Mouse (Mus musculus) embryonic facial prominence, embryonic 11.5 days (tissue): Measurements from ENCODE around the gene Parva. TPM values are rescaled to one million over a fixed set of nuclear protein-coding genes. Genes with fewer than 3 reads are reported as not detected.

Experiments used
- ATAC-seq: fragments of 200-750 bp; cut with Nextera tagmentation; replicated peaks from 2 replicates; pipeline ENCODE4 v1.8.0; 2017; ENCODE audit warnings: low read depth; ENCODE audit not compliant: insufficient number of reproducible peaks, low FRiP score, low TSS enrichment
- DNase-seq: peaks from one replicate; pipeline ENCODE4 v3.0.0-alpha.2; 2015; ENCODE audit warnings: low spot score
- H3K27ac ChIP-seq: fragments of 300-500 bp; sonication (generic); replicated peaks from 2 replicates; pipeline ENCODE4 v1.5.1; 2014; ENCODE audit warnings: mild to moderate bottlenecking, low read depth, low read length, control low read depth
- H3K27me3 ChIP-seq: fragments of 300-500 bp; sonication (generic); 2 replicates; pipeline ENCODE4 v1.6.1; 2014; ENCODE audit warnings: mild to moderate bottlenecking, low read length, moderate library complexity, mixed read lengths; ENCODE audit not compliant: control insufficient read depth, insufficient read depth
- H3K36me3 ChIP-seq: fragments of 300-500 bp; sonication (generic); replicated peaks from 2 replicates; pipeline ENCODE4 v1.6.1; 2014; ENCODE audit warnings: low read depth, mild to moderate bottlenecking, low read length, moderate library complexity, mixed read lengths; ENCODE audit not compliant: control insufficient read depth, insufficient read depth
- H3K4me1 ChIP-seq: fragments of 300-500 bp; sonication (generic); 2 replicates; pipeline ENCODE4 v1.6.1; 2014; ENCODE audit warnings: low read length, mixed read lengths; ENCODE audit not compliant: control insufficient read depth, insufficient read depth
- H3K4me2 ChIP-seq: fragments of 300-500 bp; sonication (generic); 2 replicates; pipeline ENCODE4 v1.6.1; 2014; ENCODE audit warnings: low read depth, mild to moderate bottlenecking, control low read depth, low read length, moderate library complexity
- H3K4me3 ChIP-seq: fragments of 300-500 bp; sonication (generic); 2 replicates; pipeline ENCODE4 v1.5.1; 2014; ENCODE audit warnings: low read depth, low read length, control low read depth
- H3K9ac ChIP-seq: fragments of 300-500 bp; sonication (generic); replicated peaks from 2 replicates; pipeline ENCODE4 v1.6.1; 2014; ENCODE audit warnings: mild to moderate bottlenecking, control low read depth, low read length
- H3K9me3 ChIP-seq: fragments of 300-500 bp; sonication (generic); replicated peaks from 2 replicates; pipeline ENCODE4 v1.6.1; 2016; ENCODE audit warnings: mild to moderate bottlenecking, low read length, inconsistent platforms, mixed read lengths; ENCODE audit not compliant: control insufficient read depth
- WGBS: fragments of 180-500 bp; shearing (Covaris S2); extraction: QIAGEN DNeasy Blood & Tissue Kit; methylation state at CpG from one replicate; pipeline ENCODE4 v1.1.7; 2014; 5-methylcytosine and 5-hydroxymethylcytosine counted together
- polyA plus RNA-seq: library from polyadenylated mRNA; unstranded; fragments of >200 nt; fragmentation: Nextera tagmentation; extraction: Ambion mirVana; gene quantifications from 2 replicates; pipeline ENCODE4 v1.2.1, GENCODE M21; 2014

Parva gene
- 72.6 and 77.2 TPM in 2 replicates for polyA plus RNA-seq

GRCm38 (mm10) chr7:112427357-112428157, at the start of gene Parva:
TSS of gene Parva (plus strand) at chr7:112427505.
- H3K36me3 ChIP-seq = no peaks in the 10 kb centered on the region
- peak within 1 kb of the TSS; percentile 75 for H3K4me3 ChIP-seq
- no peaks in the 10 kb centered on the region for H3K27me3 ChIP-seq
- peak within 1 kb of the TSS; percentile 95 for H3K9ac ChIP-seq
- peak within 1 kb of the TSS; percentile 69 for H3K4me2 ChIP-seq
- ATAC-seq (peak; percentile 89), DNase-seq (peak; percentile 82)
- WGBS = 1% methylated on average over 45 of the region's 49 CpGs
- H3K4me1 ChIP-seq = peaks cover 4% of the 10 kb centered on the region; the same call in 1 of the 2 replicates
- no peaks in the 10 kb centered on the region for H3K9me3 ChIP-seq
- peak within 1 kb of the TSS; percentile 92 for H3K27ac ChIP-seq

GRCm38 (mm10) chr7:112378056-112378455, 49.2 kb upstream of the Parva start:
- Histone ChIP-seq H3K27me3 (no peaks in the 10 kb centered on the region), H3K9me3 (no peaks in the 10 kb centered on the region), H3K4me1 (no peaks in the 10 kb centered on the region), H3K4me3 (no peak overlapping the region), H3K27ac (no peak overlapping the region), H3K36me3 (no peaks in the 10 kb centered on the region), H3K4me2 (no peak overlapping the region), H3K9ac (no peak overlapping the region)
- WGBS = 87% methylated on average over 5 of the region's 5 CpGs
- ATAC-seq (no peak), DNase-seq (no peak)

GRCm38 (mm10) chr7:112378476-112378875, 48.8 kb upstream of the Parva start:
- no peak overlapping the region for H3K27ac ChIP-seq
- no peak overlapping the region for H3K9ac ChIP-seq
- H3K4me1 ChIP-seq = no peaks in the 10 kb centered on the region
- no peak for DNase-seq
- no peaks in the 10 kb centered on the region for H3K9me3 ChIP-seq
- no peak for ATAC-seq
- no peaks in the 10 kb centered on the region for H3K36me3 ChIP-seq
- H3K4me3 ChIP-seq = no peak overlapping the region
- no peaks in the 10 kb centered on the region for H3K27me3 ChIP-seq
- no peak overlapping the region for H3K4me2 ChIP-seq
- 83% methylated on average over 5 of the region's 5 CpGs for WGBS

GRCm38 (mm10) chr7:112386521-112386920, 40.8 kb upstream of the Parva start:
- Histone ChIP-seq H3K36me3 (no peaks in the 10 kb centered on the region), H3K9me3 (no peaks in the 10 kb centered on the region), H3K4me2 (no peak overlapping the region), H3K4me1 (peaks cover 9% of the 10 kb centered on the region), H3K27ac (no peak overlapping the region), H3K4me3 (no peak overlapping the region), H3K9ac (no peak overlapping the region), H3K27me3 (no peaks in the 10 kb centered on the region)
- ATAC-seq = no peak
- DNase-seq = no peak
- 50% methylated on average over 5 of the region's 5 CpGs for WGBS

- H3K9me3 ChIP-seq = no peaks in the 10 kb centered on the region
- no peak for DNase-seq
- no peak overlapping the region for H3K4me2 ChIP-seq
- no peak overlapping the region for H3K4me3 ChIP-seq
- peaks cover 9% of the 10 kb centered on the region for H3K4me1 ChIP-seq
- H3K27me3 ChIP-seq = no peaks in the 10 kb centered on the region
- no peak for ATAC-seq
- H3K27ac ChIP-seq = no peak overlapping the region
- 77% methylated on average over 5 of the region's 5 CpGs for WGBS
- H3K9ac ChIP-seq = no peak overlapping the region
- H3K36me3 ChIP-seq = no peaks in the 10 kb centered on the region
Observed at GRCm38 (mm10) chr7:112387876-112388275, 39.4 kb upstream of the Parva start.

GRCm38 (mm10) chr7:112388363-112388875, 38.9 kb upstream of the Parva start:
- Histone ChIP-seq H3K9me3 (no peaks in the 10 kb centered on the region), H3K9ac (no peak overlapping the region), H3K4me2 (no peak overlapping the region), H3K27me3 (no peaks in the 10 kb centered on the region), H3K4me3 (no peak overlapping the region), H3K36me3 (no peaks in the 10 kb centered on the region), H3K4me1 (peaks cover 9% of the 10 kb centered on the region), H3K27ac (no peak overlapping the region)
- 80% methylated on average over 5 of the region's 5 CpGs for WGBS
- no peak for ATAC-seq
- no peak for DNase-seq

- peak; percentile 19 for DNase-seq
- H3K4me1 ChIP-seq = peaks cover 9% of the 10 kb centered on the region
- no peaks in the 10 kb centered on the region for H3K27me3 ChIP-seq
- no peak overlapping the region; the same call in 1 of the 2 replicates for H3K9ac ChIP-seq
- no peak for ATAC-seq
- no peak overlapping the region for H3K4me3 ChIP-seq
- peak overlapping the region; percentile 25 for H3K4me2 ChIP-seq
- peak overlapping the region; percentile 86 for H3K27ac ChIP-seq
- H3K36me3 ChIP-seq = no peaks in the 10 kb centered on the region
- WGBS = 34% methylated on average over 6 of the region's 6 CpGs
- no peaks in the 10 kb centered on the region for H3K9me3 ChIP-seq
Observed at GRCm38 (mm10) chr7:112389611-112390251, 37.6 kb upstream of the Parva start.
